Mouse (Mus musculus) adrenal gland, postnatal 25 days (tissue): ENCODE measurements around the gene Wdr24. TPM values are rescaled to one million over a fixed set of nuclear protein-coding genes. Genes with fewer than 3 reads are reported as not detected.

Experiments used
- DNase-seq: peaks from one replicate; pipeline ENCODE4 v3.0.0; 2021; ENCODE audit warnings: mixed read lengths
- long read RNA-seq: library from polyadenylated mRNA; stranded (forward); transcript quantifications from one replicate; pipeline ENCODE4 v2.0.0, GENCODE M21; 2021
- total RNA-seq: library from RNA; stranded (reverse); gene quantifications from 2 replicates; pipeline ENCODE4 v1.2.3, GENCODE M21; 2021

Wdr24 gene
- 24.9 and 25.4 TPM in 2 replicates for total RNA-seq
- long read RNA-seq, transcript Wdr24-201 (9 exons, 3,099 nt), result major isoform, 31 of 46 reads
- long read RNA-seq, transcript Wdr24-203 (8 exons, 3,139 nt), result minor isoform, 5 of 46 reads
- long read RNA-seq, partial matches to known transcripts, result 7 of 46 reads
- long read RNA-seq, other reads (novel, unspliced or antisense), result 3 of 46 reads

GRCm38 (mm10) chr17:25823452-25823851 lies at the start of gene Wdr24:
TSS of gene Wdr24 (plus strand) at chr17:25823627.
- peak; percentile 59 for DNase-seq

GRCm38 (mm10) chr17:25775318-25776062 lies 47.9 kb upstream of the Wdr24 start:
- no peak for DNase-seq

GRCm38 (mm10) chr17:25777948-25778347 lies 45.5 kb upstream of the Wdr24 start:
- no peak for DNase-seq

- DNase-seq, result no peak
These were observed 42.1 kb upstream of the Wdr24 start for GRCm38 (mm10) chr17:25781339-25781738.

- DNase-seq, result peak; percentile 72
These were observed 40.3 kb upstream of the Wdr24 start for GRCm38 (mm10) chr17:25783086-25783485.

GRCm38 (mm10) chr17:25783861-25784574 lies 39.4 kb upstream of the Wdr24 start:
- DNase-seq, result no peak

- DNase-seq, result peak; percentile 94
These were observed 38.1 kb upstream of the Wdr24 start, which contains the start of gene Haghl for GRCm38 (mm10) chr17:25785281-25785745. TSS of gene Haghl (minus strand) at chr17:25785673.

- DNase-seq, result no peak
These were observed 37.1 kb upstream of the Wdr24 start, which contains the start of gene Ccdc78 for GRCm38 (mm10) chr17:25786280-25786679. TSS of gene Ccdc78 (plus strand) at chr17:25786580.

GRCm38 (mm10) chr17:25786781-25787504 lies 36.5 kb upstream of the Wdr24 start:
- DNase-seq, result no peak

- DNase-seq, result no peak
These were observed 32.0 kb upstream of the Wdr24 start for GRCm38 (mm10) chr17:25791320-25791842.

- DNase-seq, result peak; percentile 83
These were observed 31.4 kb upstream of the Wdr24 start for GRCm38 (mm10) chr17:25791843-25792527.

GRCm38 (mm10) chr17:25792615-25793014 lies 30.8 kb upstream of the Wdr24 start, which contains the start of gene Fam173a:
TSS of gene Fam173a (minus strand) at chr17:25792901.
- DNase-seq, result peak; percentile 76

GRCm38 (mm10) chr17:25794197-25794596 lies 29.2 kb upstream of the Wdr24 start:
- no peak for DNase-seq

GRCm38 (mm10) chr17:25794998-25795397 lies 28.4 kb upstream of the Wdr24 start:
- no peak for DNase-seq

GRCm38 (mm10) chr17:25795609-25796092 lies 27.8 kb upstream of the Wdr24 start, which contains the start of gene AC134908.4:
TSS of gene AC134908.4 (minus strand) at chr17:25795659.
- no peak for DNase-seq

GRCm38 (mm10) chr17:25796211-25796771 lies 27.1 kb upstream of the Wdr24 start:
- peak; percentile 47 for DNase-seq

GRCm38 (mm10) chr17:25796951-25797369 lies 26.5 kb upstream of the Wdr24 start, which contains the start of gene Metrn:
TSS of gene Metrn (minus strand) at chr17:25797136.
- DNase-seq, result peak; percentile 92

- DNase-seq, result no peak
These were observed 22.4 kb upstream of the Wdr24 start for GRCm38 (mm10) chr17:25801029-25801428.

- DNase-seq, result peak; percentile 87
These were observed 20.5 kb upstream of the Wdr24 start for GRCm38 (mm10) chr17:25802825-25803517.

- DNase-seq, result no peak
These were observed 16.9 kb upstream of the Wdr24 start for GRCm38 (mm10) chr17:25806507-25806906.
